Comparison of ENCODE assay signal across 8 mouse cellular contexts in the genomic region with DNA sequence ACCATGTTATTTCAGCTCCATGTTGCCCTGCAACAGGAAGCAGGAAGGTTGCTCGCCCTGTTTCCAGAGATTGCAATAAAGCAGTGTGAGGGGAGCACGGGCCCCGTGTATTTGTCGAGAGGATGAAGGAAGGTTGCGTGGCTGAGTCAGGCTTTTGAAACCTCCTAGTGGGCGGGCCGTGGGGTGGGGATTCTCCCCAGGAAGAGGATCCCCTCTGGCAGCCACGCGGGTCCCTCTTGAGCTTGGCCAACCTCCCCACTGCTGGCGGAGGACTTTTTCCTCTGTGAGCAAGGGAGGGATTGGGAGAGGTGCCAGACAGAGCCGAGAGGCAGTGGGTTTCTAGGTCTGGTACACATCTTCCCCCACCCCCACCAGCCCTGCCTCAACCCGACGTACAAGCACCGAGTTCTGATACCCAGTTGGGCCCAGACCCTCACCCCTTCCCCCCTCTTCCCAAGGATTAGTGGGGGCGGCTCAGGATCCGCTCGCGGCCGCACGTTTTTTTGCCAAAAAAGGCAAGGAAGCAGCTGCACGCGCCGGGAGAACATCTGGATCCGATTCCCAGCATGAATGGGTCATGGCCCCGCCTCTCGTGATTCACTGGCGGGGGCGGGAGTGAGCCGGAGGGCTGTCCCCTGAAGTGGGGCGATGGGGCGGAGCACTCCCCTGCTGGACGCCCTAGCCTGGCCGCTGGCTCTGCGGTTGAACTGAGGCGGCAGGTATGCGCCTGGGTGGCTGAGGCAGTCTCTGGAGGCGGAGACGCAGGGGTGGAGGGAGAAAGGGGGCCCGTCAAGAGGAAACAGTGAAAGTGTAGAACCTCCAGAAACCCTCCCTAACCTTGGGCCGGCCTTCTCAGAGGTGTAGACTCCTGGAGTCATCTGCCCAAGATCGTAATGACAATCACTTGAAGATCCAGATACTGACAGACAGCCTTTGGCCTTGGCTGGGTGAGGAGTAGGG. TPM values are rescaled to one million over a fixed set of nuclear protein-coding genes. Genes with fewer than 3 reads are reported as not detected.
DNase-seq lines count a peak whose midpoint lies in the region; ATAC-seq lines count a peak whose summit lies in the region.

No protein-coding gene starts in this region.

- ATAC-seq in embryonic facial prominence, embryonic 12.5 days (ENCODE audit: insufficient number of reproducible peaks, insufficient read depth, low FRiP score, low TSS enrichment): peak; percentile 86
- peak; percentile 90 for ATAC-seq in limb, embryonic 13.5 days (ENCODE audit: low FRiP score, low read depth)
- no peak; the same call in 1 of the 2 replicates for ATAC-seq in midbrain, embryonic 14.5 days (ENCODE audit: low FRiP score, low TSS enrichment)

- peak; percentile 95 for DNase-seq in ZHBTc4 (ENCODE audit: low read depth, low spot score)
- DNase-seq in heart, adult 11 months: peak; percentile 99
- DNase-seq in kidney, adult 11 months: peak; percentile 90
- DNase-seq in midbrain, embryonic 14.5 days: peak; percentile 72
- DNase-seq in spleen, adult 12 weeks (ENCODE audit: low spot score): peak; percentile 65
- DNase-seq in cerebellum, adult 11 months: no peak

- no peaks in the 10 kb centered on the region for H3K27me3 ChIP-seq in embryonic facial prominence, embryonic 12.5 days
- no peaks in the 10 kb centered on the region for H3K27me3 ChIP-seq in limb, embryonic 13.5 days
- H3K27me3 ChIP-seq in midbrain, embryonic 14.5 days (ENCODE audit: control insufficient read depth, insufficient read depth, low read length): peaks cover 15% of the 10 kb centered on the region

- no peaks in the 10 kb centered on the region for H3K9me3 ChIP-seq in embryonic facial prominence, embryonic 12.5 days
- H3K9me3 ChIP-seq in limb, embryonic 13.5 days: no peaks in the 10 kb centered on the region
- no peaks in the 10 kb centered on the region for H3K9me3 ChIP-seq in midbrain, embryonic 14.5 days (ENCODE audit: control insufficient read depth, low read length)

- peak overlapping the region; percentile 52 for H3K4me2 ChIP-seq in embryonic facial prominence, embryonic 12.5 days (replicated peaks)
- peak overlapping the region; percentile 63 for H3K4me2 ChIP-seq in limb, embryonic 13.5 days (replicated peaks)
- H3K4me2 ChIP-seq in midbrain, embryonic 14.5 days (ENCODE audit: low read length): peak overlapping the region; percentile 47

- no peak overlapping the region for H3K9ac ChIP-seq in embryonic facial prominence, embryonic 12.5 days
- peak overlapping the region; percentile 48; the same call in 1 of the 2 replicates for H3K9ac ChIP-seq in limb, embryonic 13.5 days
- H3K9ac ChIP-seq in midbrain, embryonic 14.5 days (replicated peaks; ENCODE audit: low read length): 0 out of 2 replicates have a peak overlapping the region, but pooled peaks have one; percentile 25

- 1% methylated on average over 41 of the region's 41 CpGs for WGBS in embryonic facial prominence, embryonic 12.5 days
- WGBS in limb, embryonic 13.5 days: under 1% methylated on average over 41 of the region's 41 CpGs
- 3% methylated on average over 41 of the region's 41 CpGs for WGBS in midbrain, embryonic 14.5 days

- peak overlapping the region; percentile 11 for H3K4me3 ChIP-seq in embryonic facial prominence, embryonic 12.5 days
- H3K4me3 ChIP-seq in limb, embryonic 13.5 days: peak overlapping the region; percentile 29
- H3K4me3 ChIP-seq in midbrain, embryonic 14.5 days (replicated peaks; ENCODE audit: low read depth, low read length): peak overlapping the region; percentile 21

- H3K27ac ChIP-seq in embryonic facial prominence, embryonic 12.5 days: peak overlapping the region; percentile 98
- peak overlapping the region; percentile 97 for H3K27ac ChIP-seq in limb, embryonic 13.5 days
- no peak overlapping the region for H3K27ac ChIP-seq in midbrain, embryonic 14.5 days (replicated peaks; ENCODE audit: low read depth, low read length)

- peaks cover 26% of the 10 kb centered on the region for H3K36me3 ChIP-seq in embryonic facial prominence, embryonic 12.5 days
- H3K36me3 ChIP-seq in limb, embryonic 13.5 days: peaks cover 26% of the 10 kb centered on the region
- no peaks in the 10 kb centered on the region for H3K36me3 ChIP-seq in midbrain, embryonic 14.5 days (ENCODE audit: control insufficient read depth, insufficient read depth, low read length)

- peaks cover 52% of the 10 kb centered on the region for H3K4me1 ChIP-seq in embryonic facial prominence, embryonic 12.5 days
- peaks cover 64% of the 10 kb centered on the region for H3K4me1 ChIP-seq in limb, embryonic 13.5 days
- H3K4me1 ChIP-seq in midbrain, embryonic 14.5 days (ENCODE audit: control insufficient read depth, insufficient read depth, low read length): peaks cover 15% of the 10 kb centered on the region

RNA-seq across cellular contexts. Expression of gene Sf3a3, which starts 5.8 kb away (rescaled TPM):
- polyA plus RNA-seq in embryonic facial prominence, embryonic 12.5 days (2016; fragmentation: Nextera tagmentation; extraction: Ambion mirVana): 205 and 210 TPM in 2 replicates
- 180 and 188 TPM in 2 replicates for polyA plus RNA-seq in limb, embryonic 13.5 days (2015; fragmentation: Nextera tagmentation; extraction: Ambion mirVana)
- 94.9 and 116 TPM in 2 replicates for polyA plus RNA-seq in midbrain, embryonic 14.5 days (2014; fragmentation: Nextera tagmentation; extraction: Ambion mirVana)

RNA-seq across cellular contexts. Expression of gene Fhl3, which starts 8.3 kb away (rescaled TPM):
- polyA plus RNA-seq in embryonic facial prominence, embryonic 12.5 days (2016; fragmentation: Nextera tagmentation; extraction: Ambion mirVana): 12.5 and 14.3 TPM in 2 replicates
- 19.9 and 23.8 TPM in 2 replicates for polyA plus RNA-seq in limb, embryonic 13.5 days (2015; fragmentation: Nextera tagmentation; extraction: Ambion mirVana)
- 0.73 and 1.8 TPM in 2 replicates for polyA plus RNA-seq in midbrain, embryonic 14.5 days (2014; fragmentation: Nextera tagmentation; extraction: Ambion mirVana)

RNA-seq across cellular contexts. Expression of gene Utp11, which starts 15.4 kb away (rescaled TPM):
- 81.1 and 86.4 TPM in 2 replicates for polyA plus RNA-seq in embryonic facial prominence, embryonic 12.5 days (2016; fragmentation: Nextera tagmentation; extraction: Ambion mirVana)
- 84.4 and 87.9 TPM in 2 replicates for polyA plus RNA-seq in limb, embryonic 13.5 days (2015; fragmentation: Nextera tagmentation; extraction: Ambion mirVana)
- 37.6 and 38.2 TPM in 2 replicates for polyA plus RNA-seq in midbrain, embryonic 14.5 days (2014; fragmentation: Nextera tagmentation; extraction: Ambion mirVana)

RNA-seq across cellular contexts. Expression of gene Inpp5b, which starts 32.9 kb away (rescaled TPM):
- 28.7 and 29.5 TPM in 2 replicates for polyA plus RNA-seq in embryonic facial prominence, embryonic 12.5 days (2016; fragmentation: Nextera tagmentation; extraction: Ambion mirVana)
- 24.6 and 25.2 TPM in 2 replicates for polyA plus RNA-seq in limb, embryonic 13.5 days (2015; fragmentation: Nextera tagmentation; extraction: Ambion mirVana)
- polyA plus RNA-seq in midbrain, embryonic 14.5 days (2014; fragmentation: Nextera tagmentation; extraction: Ambion mirVana): 16.4 and 26.4 TPM in 2 replicates

RNA-seq across cellular contexts. Expression of gene Pou3f1, which starts 52.2 kb away (rescaled TPM):
- 2.9 and 3.6 TPM in 2 replicates for polyA plus RNA-seq in embryonic facial prominence, embryonic 12.5 days (2016; fragmentation: Nextera tagmentation; extraction: Ambion mirVana)
- 0.75 and 0.99 TPM in 2 replicates for polyA plus RNA-seq in limb, embryonic 13.5 days (2015; fragmentation: Nextera tagmentation; extraction: Ambion mirVana)
- polyA plus RNA-seq in midbrain, embryonic 14.5 days (2014; fragmentation: Nextera tagmentation; extraction: Ambion mirVana): 21.7 and 22.6 TPM in 2 replicates
